Mouse (Mus musculus) MEL (cell line): ENCODE measurements around the gene Ptpre.

Experiments used
- CTCF ChIP-seq, 3 experiments: IDR thresholded peaks in 2 of 3; conservative IDR thresholded peaks in 1 of 3; 2 replicates each; pipeline ENCODE4 v1.5.1; 2011 to 2012; ENCODE audit warnings: low read length in 3 of 3, low read depth in 2 of 3, mild to moderate bottlenecking in 2 of 3, improper control_type of control experiment in 1 of 3, inconsistent platforms in 1 of 3, mixed read lengths in 1 of 3, moderate library complexity in 1 of 3; ENCODE audit not compliant: control insufficient read depth in 1 of 3, insufficient read depth in 1 of 3, poor library complexity in 1 of 3, severe bottlenecking in 1 of 3
- POLR2A ChIP-seq, 2 experiments: IDR thresholded peaks; 2 replicates each; pipeline ENCODE4 v1.6.1; 2011 to 2012; ENCODE audit warnings: low read length in 2 of 2, mild to moderate bottlenecking in 2 of 2, control low read depth in 1 of 2, improper control_type of control experiment in 1 of 2, low read depth in 1 of 2, moderate library complexity in 1 of 2; ENCODE audit not compliant: control insufficient read depth in 1 of 2, insufficient read depth in 1 of 2, poor library complexity in 1 of 2
- TBP ChIP-seq: IDR thresholded peaks from 2 replicates; pipeline ENCODE4 v1.8.0; 2011; ENCODE audit warnings: low read depth, low read length, improper control_type of control experiment
- USF1 ChIP-seq: IDR thresholded peaks from 2 replicates; pipeline ENCODE4 v1.6.1; 2014; ENCODE audit warnings: low read depth, mild to moderate bottlenecking, inconsistent platforms, low read length, improper control_type of control experiment, moderate library complexity

- TF ChIP-seq TBP (no peak), POLR2A (IDR thresholded peaks at IDR 0.05; ENCODE audit: control insufficient read depth in 1 of 2, insufficient read depth in 1 of 2, low read depth in 1 of 2, low read length in 2 of 2, poor library complexity in 1 of 2) (no peak), CTCF (IDR thresholded peaks at IDR 0.05 in 2 of 3, conservative IDR thresholded peaks at IDR 0.05 in 1 of 3; ENCODE audit: control insufficient read depth in 1 of 3, insufficient read depth in 1 of 3, low read depth in 2 of 3, low read length in 3 of 3, poor library complexity in 1 of 3, severe bottlenecking in 1 of 3) (peak; percentile 33 to 73 (median 54); a peak in 5 of 6 replicates), USF1 (no peak)
Observed at GRCm38 (mm10) chr7:135495303-135495702, 42.0 kb upstream of the Ptpre start.
